Mouse (Mus musculus) midbrain, postnatal 0 days (tissue): ENCODE results near the gene Eif4g3. TPM values are rescaled to one million over a fixed set of nuclear protein-coding genes. Genes with fewer than 3 reads are reported as not detected.
A peak's percentile ranks its signal among the peaks of the same experiment; 100 is the strongest.

ENCODE experiments used
- ATAC-seq: fragments of 200-750 bp; cut with Nextera tagmentation; 2 replicates; pipeline ENCODE4 v1.8.0; 2017; ENCODE audit warnings: moderate number of reproducible peaks, mild to moderate bottlenecking, moderate TSS enrichment, moderate library complexity; ENCODE audit not compliant: low FRiP score
- DNase-seq: peaks from one replicate; pipeline ENCODE4 v3.0.0-alpha.2; 2015; ENCODE audit warnings: low spot score
- H3K27ac ChIP-seq: fragments of 300-500 bp; sonication (generic); 2 replicates; pipeline ENCODE4 v1.5.1; 2014; ENCODE audit warnings: low read depth, mild to moderate bottlenecking, low read length, mixed read lengths
- H3K27me3 ChIP-seq: fragments of 300-500 bp; sonication (generic); 2 replicates; pipeline ENCODE4 v1.6.1; 2014; ENCODE audit warnings: low read length, control low read depth, mixed read lengths; ENCODE audit not compliant: insufficient read depth
- H3K36me3 ChIP-seq: fragments of 300-500 bp; sonication (generic); 2 replicates; pipeline ENCODE4 v1.6.1; 2014; ENCODE audit warnings: low read length, control low read depth, mixed read lengths; ENCODE audit not compliant: insufficient read depth
- H3K4me1 ChIP-seq: fragments of 300-500 bp; sonication (generic); 2 replicates; pipeline ENCODE4 v1.6.1; 2014; ENCODE audit warnings: mild to moderate bottlenecking, control low read depth, antibody characterized with exemption, low read length, mixed read lengths; ENCODE audit not compliant: insufficient read depth
- H3K4me2 ChIP-seq: fragments of 300-500 bp; sonication (generic); 2 replicates; pipeline ENCODE4 v1.6.1; 2014; ENCODE audit warnings: low read depth, mild to moderate bottlenecking, low read length, mixed read lengths; ENCODE audit not compliant: poor library complexity, severe bottlenecking
- H3K4me3 ChIP-seq: fragments of 300-500 bp; sonication (generic); 2 replicates; pipeline ENCODE4 v1.5.1; 2014; ENCODE audit warnings: low read depth, mild to moderate bottlenecking, low read length, moderate library complexity
- H3K9ac ChIP-seq: fragments of 300-500 bp; sonication (generic); replicated peaks from 2 replicates; pipeline ENCODE4 v1.6.1; 2014; ENCODE audit warnings: mild to moderate bottlenecking, low read length, moderate library complexity, mixed read lengths; ENCODE audit not compliant: poor library complexity, severe bottlenecking
- H3K9me3 ChIP-seq: fragments of 300-500 bp; sonication (generic); 2 replicates; pipeline ENCODE4 v1.6.1; 2016; ENCODE audit warnings: low read length, control low read depth
- CTCF ChIP-seq: IDR thresholded peaks from 2 replicates; pipeline ENCODE4 v1.5.1; 2016; ENCODE audit warnings: antibody characterized with exemption, mild to moderate bottlenecking
- WGBS: fragments of 180-500 bp; shearing (Covaris S2); extraction: QIAGEN DNeasy Blood & Tissue Kit; methylation state at CpG from one replicate; pipeline ENCODE4 v1.1.7; 2014; 5-methylcytosine and 5-hydroxymethylcytosine counted together
- polyA plus RNA-seq: library from polyadenylated mRNA; unstranded; fragments of >200 nt; fragmentation: Nextera tagmentation; extraction: Ambion mirVana; gene quantifications from 2 replicates; pipeline ENCODE4 v1.2.1, GENCODE M21; 2015
- total RNA-seq: library from RNA; depleted of rRNA; stranded (reverse); fragments of >200 nt; gene quantifications from 2 replicates; pipeline ENCODE4 v1.2.3, GENCODE M21; 2014

Gene Eif4g3
- total and polyA plus RNA-seq, 2 experiments from 2014 or later = 42.4 to 92.2 TPM

DNA sequence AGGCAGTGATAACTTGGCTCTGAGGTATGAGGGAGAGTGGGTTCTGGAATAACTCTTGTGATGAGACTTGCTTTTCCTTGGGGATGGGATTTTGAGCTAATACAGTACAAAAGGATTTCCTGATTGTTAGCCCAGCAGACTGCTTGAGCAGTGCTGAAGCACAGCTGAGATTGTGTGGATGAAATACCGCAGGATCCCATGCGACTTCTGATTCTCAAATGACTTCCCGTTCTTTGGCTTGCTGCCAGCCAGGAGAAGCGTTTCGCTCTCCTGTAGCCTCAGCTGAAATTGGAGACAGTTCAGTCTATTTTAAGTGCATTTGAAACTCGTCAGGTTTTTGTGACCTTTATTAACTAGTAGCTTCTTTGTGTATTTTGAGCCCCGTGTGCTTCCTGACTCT lies 7.9 kb downstream of the Eif4g3 start:
- Histone ChIP-seq H3K27me3 (no peaks in the 10 kb centered on the region), H3K4me3 (no peak overlapping the region), H3K9ac (no peak overlapping the region), H3K4me2 (no peak overlapping the region), H3K9me3 (no peaks in the 10 kb centered on the region), H3K4me1 (peaks cover 11% of the 10 kb centered on the region; the same call in 1 of the 2 replicates), H3K27ac (0 out of 2 replicates have a peak overlapping the region, but pooled peaks have one; percentile 6), H3K36me3 (peaks cover 13% of the 10 kb centered on the region; the same call in 1 of the 2 replicates)
- WGBS = 28% methylated on average over 7 of the region's 7 CpGs
- no peak for TF ChIP-seq CTCF
- peak; percentile 48 for DNase-seq
- ATAC-seq = no peak

DNA sequence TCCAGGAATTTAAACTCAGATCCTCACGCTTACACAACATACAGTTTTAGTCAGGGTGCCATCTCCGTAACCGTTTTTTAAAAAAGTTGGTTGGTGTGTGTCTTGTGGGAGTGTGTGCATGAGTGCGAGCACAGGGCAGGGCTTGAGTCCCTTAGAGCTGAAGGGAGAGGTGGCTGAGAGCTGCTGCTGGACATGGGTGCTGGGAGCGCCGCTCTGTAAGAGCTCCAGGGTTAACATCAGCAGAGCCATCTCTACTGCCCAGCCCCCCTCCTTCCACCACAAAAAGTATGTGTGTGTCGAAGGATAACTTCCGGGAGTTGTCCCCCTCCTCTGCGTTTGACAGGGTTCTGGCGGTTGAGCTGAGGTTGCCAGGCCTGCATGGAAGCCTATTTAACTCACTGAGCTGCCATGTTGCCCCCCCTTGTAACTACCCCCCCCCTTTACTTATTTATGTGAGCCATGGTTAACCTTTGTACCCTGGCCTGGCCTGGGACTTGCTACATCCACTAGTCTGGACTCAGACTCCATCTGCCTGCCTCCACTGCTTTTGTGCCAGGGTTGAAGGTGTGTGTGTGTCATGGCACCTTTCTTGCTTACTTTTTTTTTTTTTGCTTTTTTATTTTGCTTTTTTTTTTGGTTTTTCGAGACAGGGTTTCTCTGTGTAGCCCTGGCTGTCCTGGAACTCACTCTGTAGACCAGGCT lies 11.2 kb downstream of the Eif4g3 start:
- DNase-seq (no peak), ATAC-seq (no peak)
- Histone ChIP-seq H3K4me3 (no peak overlapping the region), H3K4me2 (no peak overlapping the region), H3K9ac (no peak overlapping the region), H3K4me1 (no peaks in the 10 kb centered on the region), H3K27ac (no peak overlapping the region), H3K9me3 (no peaks in the 10 kb centered on the region), H3K27me3 (no peaks in the 10 kb centered on the region), H3K36me3 (peaks cover 3% of the 10 kb centered on the region; the same call in 1 of the 2 replicates)
- 85% methylated on average over 11 of the region's 11 CpGs for WGBS
- no peak for TF ChIP-seq CTCF

DNA sequence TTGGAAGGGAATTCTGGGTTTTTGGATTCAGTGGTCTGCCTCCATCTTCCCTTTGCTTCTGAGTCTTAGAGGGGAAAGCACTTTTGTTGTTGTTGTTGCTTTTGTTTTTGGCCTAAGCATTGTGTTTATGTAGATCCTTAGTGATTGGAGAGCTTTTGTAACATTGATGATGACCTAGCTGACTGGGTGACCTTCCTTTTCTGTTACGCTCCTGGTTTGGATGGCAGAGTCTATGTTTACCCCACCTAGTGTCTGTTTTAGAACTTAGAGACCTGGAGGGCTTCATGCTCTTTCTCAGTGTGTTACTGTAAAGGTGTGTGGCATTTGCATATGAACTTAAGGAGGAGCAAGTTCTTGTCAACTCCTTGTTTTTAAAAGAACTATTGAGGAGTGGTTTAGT lies 13.0 kb downstream of the Eif4g3 start:
- Histone ChIP-seq H3K4me2 (no peak overlapping the region), H3K4me3 (no peak overlapping the region), H3K9ac (no peak overlapping the region), H3K36me3 (0 out of 2 replicates have a peak, but pooled peaks cover 3% of the 10 kb centered on the region), H3K4me1 (no peaks in the 10 kb centered on the region), H3K27ac (no peak overlapping the region), H3K27me3 (no peaks in the 10 kb centered on the region), H3K9me3 (no peaks in the 10 kb centered on the region)
- DNase-seq (no peak), ATAC-seq (no peak)
- WGBS = 96% methylated on average over 1 of the region's 1 CpGs
- no peak for TF ChIP-seq CTCF

DNA sequence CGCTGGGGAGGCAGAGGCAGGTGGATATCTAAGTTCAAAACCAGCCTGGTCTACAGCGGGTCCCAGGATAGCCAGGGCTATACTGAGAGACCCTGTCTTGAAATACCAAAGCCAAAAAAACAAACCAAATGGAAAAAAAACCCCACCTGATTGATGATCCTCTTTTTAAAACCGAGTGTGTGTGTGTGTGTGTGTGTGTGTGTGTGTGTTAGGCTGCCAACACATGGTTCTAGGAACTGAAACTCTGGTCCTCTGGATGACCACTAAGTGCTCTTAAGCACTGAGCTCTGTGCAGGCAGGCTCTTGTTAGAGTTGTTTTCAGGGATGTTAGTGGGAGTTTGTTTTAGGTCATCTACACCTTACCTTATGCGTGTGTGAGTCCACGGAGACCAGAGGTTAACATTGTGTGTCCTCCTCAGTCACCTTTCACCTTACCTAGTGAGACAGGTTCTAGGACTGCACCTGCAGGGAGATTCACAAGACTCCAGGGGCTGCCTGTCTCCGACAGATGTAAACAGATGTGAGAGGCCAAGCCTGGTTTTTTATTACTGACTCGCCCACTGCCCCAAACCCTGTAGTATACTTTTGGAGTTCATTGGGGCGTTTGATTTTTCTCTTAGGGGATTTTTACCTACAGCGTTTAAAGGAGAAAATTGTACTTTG lies 14.3 kb downstream of the Eif4g3 start:
- 94% methylated on average over 9 of the region's 9 CpGs for WGBS

DNA sequence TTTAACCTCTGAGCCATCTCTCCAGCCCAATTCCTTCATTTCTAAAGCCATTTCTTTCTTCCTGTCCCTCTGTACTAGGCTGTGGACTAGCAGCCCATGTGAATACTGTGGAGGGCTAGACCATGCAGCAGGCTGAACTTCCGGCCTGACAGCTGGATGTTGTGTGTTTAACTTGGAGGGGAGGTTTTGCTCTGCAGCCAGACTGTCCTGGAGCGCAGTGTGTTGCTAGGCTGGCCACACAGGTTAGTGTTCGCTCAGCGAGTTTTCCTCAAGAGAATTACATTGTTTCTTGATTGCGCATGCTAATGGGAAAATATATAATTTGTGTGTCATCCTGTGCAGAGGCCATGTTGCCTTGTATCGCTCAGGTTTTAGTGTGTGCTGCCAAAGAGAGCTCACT lies 15.8 kb downstream of the Eif4g3 start:
- Histone ChIP-seq H3K27me3 (no peaks in the 10 kb centered on the region), H3K27ac (no peak overlapping the region), H3K9me3 (no peaks in the 10 kb centered on the region), H3K36me3 (0 out of 2 replicates have a peak, but pooled peaks cover 2% of the 10 kb centered on the region), H3K9ac (no peak overlapping the region), H3K4me3 (no peak overlapping the region), H3K4me1 (no peaks in the 10 kb centered on the region), H3K4me2 (no peak overlapping the region)
- DNase-seq (no peak), ATAC-seq (no peak)
- no peak for TF ChIP-seq CTCF
- 93% methylated on average over 6 of the region's 6 CpGs for WGBS

More for the DNA sequence above, 14.3 kb downstream of the Eif4g3 start:
- Histone ChIP-seq H3K27ac (no peak overlapping the region), H3K9me3 (no peaks in the 10 kb centered on the region), H3K36me3 (0 out of 2 replicates have a peak, but pooled peaks cover 3% of the 10 kb centered on the region), H3K27me3 (no peaks in the 10 kb centered on the region), H3K4me3 (no peak overlapping the region), H3K4me1 (no peaks in the 10 kb centered on the region), H3K9ac (no peak overlapping the region), H3K4me2 (no peak overlapping the region)
- TF ChIP-seq CTCF = no peak
- DNase-seq (no peak), ATAC-seq (no peak)
